Mouse (Mus musculus): ENCODE measurements around the gene 4930555G01Rik.
"Not testable (repeated sequence)": the region's sequence is repeated elsewhere in the genome, so short reads cannot be mapped to it uniquely, and the experiment has no call there.

4930555G01Rik gene

DNA sequence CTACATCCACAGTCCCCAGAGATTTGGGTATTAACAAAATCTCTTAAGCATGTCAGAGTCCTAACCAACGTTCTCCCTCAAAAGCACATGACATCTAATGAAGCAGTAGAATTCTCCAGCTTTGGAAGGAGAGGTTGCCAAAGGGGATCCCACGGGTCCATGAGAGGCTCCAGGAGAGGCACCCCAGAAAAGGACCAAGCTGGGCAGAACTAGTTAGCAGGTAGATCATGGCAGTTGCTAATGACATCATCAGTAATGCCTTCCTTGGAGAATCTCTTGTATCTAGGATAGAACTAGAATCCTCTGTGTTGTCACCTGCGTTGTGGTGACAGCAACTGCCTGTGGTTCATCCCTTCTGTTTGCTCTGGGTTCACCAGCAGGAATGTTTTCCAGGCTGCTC, at the start of gene 4930555G01Rik:
TSS of gene 4930555G01Rik (plus strand) at position 301 of the 400 bp plus-strand sequence.
- DNase-seq (ENCODE audit: low spot score) = not testable (repeated sequence)

DNA sequence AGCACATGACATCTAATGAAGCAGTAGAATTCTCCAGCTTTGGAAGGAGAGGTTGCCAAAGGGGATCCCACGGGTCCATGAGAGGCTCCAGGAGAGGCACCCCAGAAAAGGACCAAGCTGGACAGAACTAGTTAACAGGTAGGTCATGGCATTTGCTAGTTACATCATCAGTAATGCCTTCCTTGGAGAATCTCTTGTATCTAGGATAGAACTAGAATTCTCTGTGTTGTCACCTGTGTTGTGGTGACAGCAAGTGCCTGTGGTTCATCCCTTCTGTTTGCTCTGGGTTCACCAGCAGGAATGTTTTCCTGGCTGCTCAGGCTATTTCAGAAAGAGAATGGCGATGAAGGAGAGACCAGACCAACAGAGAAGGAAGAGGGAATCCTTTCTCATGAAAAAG, 34.8 kb upstream of the 4930555G01Rik start, which contains the start of gene Gm3298:
TSS of gene Gm3298 (plus strand) at position 301 of the 400 bp plus-strand sequence.
- not testable (repeated sequence) for DNase-seq (ENCODE audit: low spot score)

GRCm38 (mm10) chr14:5070611-5071490, 20.4 kb downstream of the 4930555G01Rik start, which contains the start of gene Gm8281:
Gm8281 (plus strand) TSS chr14:5071040.
- DNase-seq (ENCODE audit: low spot score) = not testable (repeated sequence)

Data from lung, postnatal 25 days (tissue).